Mouse (Mus musculus): Measurements from ENCODE around the gene Rbm8a. TPM values are rescaled to one million over a fixed set of nuclear protein-coding genes. Genes with fewer than 3 reads are reported as not detected.

Rbm8a gene
- 20.2 TPM for polyA plus RNA-seq (2014; fragmentation: Illumina TruSeq; extraction: RNeasy Lipid Tissue Mini Kit (QIAGEN cat#74804); ENCODE audit: low read depth, low replicate concordance)

DNA sequence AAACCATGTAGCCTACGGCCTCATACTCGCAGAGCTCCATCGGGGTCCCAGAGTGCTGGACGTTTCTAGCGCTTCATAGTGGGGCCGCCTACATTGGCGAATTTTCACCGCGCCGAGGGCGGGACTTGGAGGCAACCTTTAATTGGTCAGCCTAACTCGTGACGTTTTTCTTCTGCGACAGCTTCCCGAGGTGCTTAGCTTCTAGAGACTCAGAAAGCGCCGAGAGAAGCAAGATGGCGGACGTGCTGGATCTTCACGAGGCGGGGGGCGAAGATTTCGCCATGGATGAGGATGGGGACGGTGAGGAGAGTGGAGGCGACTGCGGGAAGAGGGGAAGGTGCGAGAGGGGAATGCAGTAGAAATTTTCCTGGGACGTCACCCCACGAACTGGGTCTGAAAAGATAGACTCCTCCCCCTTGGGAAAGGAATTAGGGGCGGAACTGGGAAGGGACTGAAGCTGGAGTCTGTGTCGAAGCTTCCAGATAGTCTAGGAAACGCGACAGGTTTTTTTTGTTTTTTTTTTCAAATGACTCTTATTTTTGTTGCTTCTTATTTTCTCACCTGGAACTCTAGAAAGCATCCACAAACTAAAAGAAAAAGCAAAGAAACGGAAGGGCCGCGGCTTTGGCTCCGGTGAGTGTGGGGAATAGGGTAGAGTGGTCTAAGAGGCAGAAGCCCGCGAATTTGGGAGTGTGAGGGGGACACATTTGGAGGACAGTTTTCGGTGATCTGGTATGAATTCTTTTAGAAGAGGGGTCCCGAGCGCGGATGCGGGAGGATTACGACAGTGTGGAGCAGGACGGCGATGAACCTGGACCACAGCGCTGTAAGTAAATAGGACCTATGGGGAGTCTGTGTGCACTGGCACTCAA is at the start of gene Rbm8a:
Gene Rbm8a (plus strand): TSS at position 205 of the 872 bp plus-strand sequence.

DNA sequence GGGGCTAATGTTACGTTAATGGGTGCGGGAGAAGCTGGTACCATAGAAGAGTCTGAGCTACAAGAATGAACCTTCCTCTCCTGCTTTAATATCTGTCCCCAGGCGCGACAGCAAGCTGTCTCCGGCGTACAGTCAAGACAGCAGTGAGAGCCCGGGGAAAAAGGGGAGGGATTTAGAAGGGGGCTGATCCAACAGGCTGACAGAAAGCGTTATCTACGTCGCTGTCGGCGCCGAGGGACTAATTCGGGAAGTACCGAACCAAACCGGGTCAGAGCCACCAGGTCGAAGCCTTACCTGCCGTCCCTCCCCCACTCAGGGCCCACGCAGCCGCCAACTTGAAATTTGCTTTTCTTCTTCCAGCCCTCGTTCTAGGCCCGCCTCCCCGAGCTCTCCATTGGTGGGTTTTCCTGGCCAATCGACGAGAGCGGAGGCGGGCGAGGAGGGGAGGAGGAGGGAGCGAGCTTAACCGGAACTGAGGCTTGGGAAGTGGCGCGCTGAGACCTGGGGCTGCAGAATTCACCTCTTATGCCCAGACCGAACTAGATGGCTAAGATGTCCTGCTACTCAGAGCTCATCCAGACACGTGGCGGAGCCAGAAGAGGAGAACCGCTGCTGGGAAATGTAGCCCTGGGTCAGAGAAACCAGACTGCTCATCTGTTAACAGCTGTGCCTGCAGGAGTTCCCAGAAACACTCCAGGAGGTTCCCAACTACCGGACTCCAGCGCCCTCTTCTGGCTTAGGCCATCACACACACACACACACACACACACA is 35.8 kb upstream of the Rbm8a start, which contains the start of gene Polr3gl:
Gene Polr3gl (minus strand): TSS at position 392 of the 771 bp plus-strand sequence.

DNA sequence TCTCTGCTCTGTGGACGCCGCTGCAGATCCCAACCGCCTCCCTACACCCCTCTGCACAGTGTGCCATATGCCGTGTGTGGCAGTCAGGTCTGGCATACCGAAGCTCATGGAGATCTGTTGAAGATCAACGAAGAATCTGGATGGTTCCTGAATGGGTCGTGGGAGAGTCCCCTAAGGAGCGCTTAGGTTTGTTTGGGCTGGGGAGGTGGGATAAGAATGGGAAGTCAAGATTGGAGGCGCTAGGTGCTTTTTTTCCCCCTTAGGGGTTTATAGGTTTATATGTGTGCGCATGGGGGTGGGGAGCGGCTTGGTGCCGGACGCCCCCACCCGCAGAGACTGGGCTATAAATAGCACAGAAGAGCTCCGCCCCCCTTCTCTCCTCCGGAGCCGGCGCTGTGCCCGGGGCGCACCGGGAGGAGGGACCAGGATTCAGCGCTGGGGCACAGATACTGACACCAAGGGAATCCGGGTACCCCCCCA is 33.5 kb upstream of the Rbm8a start, which contains the start of gene Ankrd34a:
Gene Ankrd34a (plus strand): TSS at position 409 of the 480 bp plus-strand sequence.

DNA sequence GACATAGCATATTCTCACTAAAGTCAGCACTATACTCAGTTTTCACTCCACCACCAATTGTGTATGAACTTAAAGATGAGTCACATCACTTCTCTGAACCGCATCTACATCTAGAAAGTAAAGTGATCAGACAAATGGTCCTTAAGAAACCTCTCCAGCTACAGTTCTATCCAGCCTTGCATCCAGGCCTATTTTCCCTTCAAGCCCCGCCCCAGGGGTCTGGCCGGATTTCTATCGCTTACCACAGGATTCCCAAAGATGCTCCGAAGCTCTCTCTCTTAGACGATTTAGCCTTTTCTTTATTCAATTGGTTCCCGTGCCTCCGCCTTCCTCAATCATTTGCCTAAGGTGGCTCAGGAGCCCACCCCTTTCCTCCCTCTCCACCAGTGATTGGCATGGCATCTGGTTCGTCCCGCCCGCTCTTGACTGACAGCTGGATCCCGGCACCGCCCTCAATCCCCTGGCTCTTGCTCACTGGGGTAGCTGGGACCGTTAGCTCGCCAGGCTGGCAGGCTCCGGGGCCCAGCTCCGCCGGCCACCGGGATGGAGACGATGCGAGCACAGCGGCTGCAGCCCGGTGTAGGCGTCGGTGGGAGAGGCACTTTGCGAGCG is 29.0 kb upstream of the Rbm8a start, which contains the start of gene Lix1l:
Gene Lix1l (plus strand): TSS at position 511 of the 612 bp plus-strand sequence.

DNA sequence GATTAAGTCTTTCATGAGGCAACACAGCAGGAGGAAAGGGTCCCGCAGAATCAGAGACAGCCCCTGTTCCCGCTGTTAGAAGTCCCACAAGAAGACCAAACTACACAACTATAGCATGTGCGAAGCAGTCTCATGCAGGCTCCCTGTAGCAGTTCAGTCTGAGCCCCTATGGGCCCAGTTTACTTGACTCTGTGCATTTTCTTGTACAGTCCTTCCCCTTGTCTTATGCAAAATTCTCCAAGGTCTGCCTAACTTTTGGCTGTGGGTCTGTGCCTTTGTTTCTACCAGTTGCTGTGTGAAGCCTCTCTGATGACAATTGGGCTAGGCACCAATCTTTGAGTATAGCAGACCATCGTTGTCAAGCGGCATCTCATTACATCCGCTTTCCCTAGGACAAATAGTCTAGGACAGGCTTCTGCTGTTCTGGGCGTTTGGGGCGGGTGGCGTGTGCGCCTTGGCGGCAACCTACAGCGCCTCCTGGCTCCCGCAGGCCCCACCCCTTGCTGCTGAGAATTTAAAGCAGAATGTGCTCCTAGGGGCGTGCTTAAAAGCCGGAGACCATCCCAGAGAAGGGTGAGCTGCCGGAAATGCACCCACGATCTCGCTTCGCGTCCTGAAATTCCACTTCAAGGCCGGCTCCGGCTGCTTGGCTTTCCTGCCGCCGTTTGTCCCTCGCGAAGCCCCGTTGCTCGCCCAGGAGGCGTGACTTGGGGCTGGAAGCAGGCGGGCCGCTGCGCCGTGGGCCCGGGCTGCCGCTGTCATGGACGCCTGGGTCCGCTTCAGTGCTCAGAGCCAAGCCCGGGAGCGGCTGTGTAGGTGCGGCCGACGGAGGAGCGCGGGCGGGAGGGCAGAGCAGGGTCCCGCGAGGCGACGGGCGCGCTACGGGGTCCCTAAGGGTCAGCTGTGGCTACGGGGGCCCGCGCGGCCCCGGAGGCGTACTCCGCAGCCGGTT is 5.5 kb downstream of the Rbm8a start, which contains the start of the genes Pex11b and Gm42957:
Gene Pex11b (plus strand): TSS at position 449 of the 952 bp plus-strand sequence.
Gene Gm42957 (plus strand): TSS at position 547 of the 952 bp plus-strand sequence.

DNA sequence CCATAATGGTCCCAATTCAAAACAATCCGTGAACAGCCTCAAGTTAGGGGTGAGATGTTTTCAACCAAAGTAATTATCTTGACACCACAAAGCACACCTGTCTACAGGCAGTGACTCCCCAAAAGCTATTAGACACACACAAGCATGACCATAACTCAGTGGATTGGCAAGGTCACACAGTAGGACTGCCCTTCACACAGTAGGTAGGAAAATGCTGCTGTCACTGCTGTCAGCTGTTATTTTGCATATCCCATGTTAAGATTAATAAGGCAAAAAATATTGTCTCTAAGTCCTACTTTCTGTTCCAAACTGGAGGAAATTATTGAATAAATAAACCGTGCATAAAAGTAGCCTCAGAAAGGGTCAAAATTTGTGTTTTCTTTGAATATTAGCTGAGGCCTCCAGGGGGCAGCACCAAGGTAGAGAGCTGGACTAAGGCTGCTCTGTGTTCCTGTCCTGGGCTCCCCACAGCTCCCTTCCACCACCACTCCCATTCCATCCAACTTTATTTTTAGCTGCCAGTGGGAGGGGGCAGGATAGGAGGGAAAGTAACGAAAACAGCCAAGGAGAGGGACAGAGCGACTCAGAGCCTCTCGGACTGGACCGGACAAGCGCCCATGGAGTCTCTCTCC is 15.4 kb downstream of the Rbm8a start, which contains the start of gene Itga10:
Gene Itga10 (plus strand): TSS at position 567 of the 632 bp plus-strand sequence.

DNA sequence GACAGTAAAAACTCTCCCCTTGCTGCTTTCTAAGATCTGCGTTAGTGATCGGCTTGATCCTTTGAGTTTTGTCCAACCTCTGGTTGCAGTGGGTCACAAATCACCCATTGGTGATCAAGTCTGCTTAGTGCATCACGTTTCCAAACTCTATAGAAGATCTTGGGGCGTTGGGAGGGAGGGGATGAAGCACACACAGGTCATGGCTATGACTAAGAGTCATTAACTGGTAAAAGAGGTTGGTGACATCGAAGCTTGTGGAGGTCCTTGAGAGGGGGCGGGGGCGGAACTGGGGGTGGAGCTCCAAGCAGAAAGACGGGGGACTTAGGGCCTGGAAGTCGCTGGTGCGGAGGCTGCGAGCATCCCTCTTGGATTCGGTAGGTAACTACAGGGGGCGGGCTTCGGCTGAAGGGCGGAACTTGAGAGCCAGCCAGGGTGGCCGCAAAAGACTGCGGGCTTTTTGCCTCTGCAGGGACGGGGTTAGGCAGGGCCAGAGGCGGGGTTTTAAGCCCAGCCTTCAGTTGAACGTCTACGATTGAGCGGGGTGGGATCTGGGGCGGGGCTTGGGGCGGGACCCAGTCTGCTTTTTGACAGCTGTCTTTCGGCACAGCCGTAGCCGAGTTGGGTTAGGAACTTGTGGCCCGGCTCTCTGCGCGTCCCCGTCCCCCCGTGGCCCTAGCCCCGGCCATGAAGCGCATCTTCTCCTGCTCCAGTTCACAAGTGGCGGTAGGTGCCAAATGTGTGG is 40.2 kb downstream of the Rbm8a start, which contains the start of gene Ankrd35:
Gene Ankrd35 (plus strand): TSS at position 405 of the 742 bp plus-strand sequence.

Other genes starting within 250 kb of the Rbm8a start
- gene BC107364, start 177.6 kb upstream of the Rbm8a start, polyA plus RNA-seq (2014; fragmentation: Illumina TruSeq; extraction: RNeasy Lipid Tissue Mini Kit (QIAGEN cat#74804); ENCODE audit: low read depth, low replicate concordance), result 3.0 TPM
- gene Hfe2, start 104.8 kb upstream of the Rbm8a start, polyA plus RNA-seq (2014; fragmentation: Illumina TruSeq; extraction: RNeasy Lipid Tissue Mini Kit (QIAGEN cat#74804); ENCODE audit: low read depth, low replicate concordance), result 5.7 TPM
- gene Txnip, start 72.0 kb upstream of the Rbm8a start, polyA plus RNA-seq (2014; fragmentation: Illumina TruSeq; extraction: RNeasy Lipid Tissue Mini Kit (QIAGEN cat#74804); ENCODE audit: low read depth, low replicate concordance), result 45.4 TPM
- gene Gm16253, start 52.9 kb upstream of the Rbm8a start, polyA plus RNA-seq (2014; fragmentation: Illumina TruSeq; extraction: RNeasy Lipid Tissue Mini Kit (QIAGEN cat#74804); ENCODE audit: low read depth, low replicate concordance), result not detected
- gene Polr3gl, start 35.8 kb upstream of the Rbm8a start, polyA plus RNA-seq (2014; fragmentation: Illumina TruSeq; extraction: RNeasy Lipid Tissue Mini Kit (QIAGEN cat#74804); ENCODE audit: low read depth, low replicate concordance), result 42.6 TPM
- not detected for gene Ankrd34a, start 33.3 kb upstream of the Rbm8a start, polyA plus RNA-seq (2014; fragmentation: Illumina TruSeq; extraction: RNeasy Lipid Tissue Mini Kit (QIAGEN cat#74804); ENCODE audit: low read depth, low replicate concordance)
- gene Lix1l, start 28.8 kb upstream of the Rbm8a start, polyA plus RNA-seq (2014; fragmentation: Illumina TruSeq; extraction: RNeasy Lipid Tissue Mini Kit (QIAGEN cat#74804); ENCODE audit: low read depth, low replicate concordance), result 10.0 TPM
- gene Pex11b, start 5.4 kb downstream of the Rbm8a start, polyA plus RNA-seq (2014; fragmentation: Illumina TruSeq; extraction: RNeasy Lipid Tissue Mini Kit (QIAGEN cat#74804); ENCODE audit: low read depth, low replicate concordance), result 22.0 TPM
- gene Gm42957, start 5.5 kb downstream of the Rbm8a start, polyA plus RNA-seq (2014; fragmentation: Illumina TruSeq; extraction: RNeasy Lipid Tissue Mini Kit (QIAGEN cat#74804); ENCODE audit: low read depth, low replicate concordance), result not detected
- gene Itga10, start 15.7 kb downstream of the Rbm8a start, polyA plus RNA-seq (2014; fragmentation: Illumina TruSeq; extraction: RNeasy Lipid Tissue Mini Kit (QIAGEN cat#74804); ENCODE audit: low read depth, low replicate concordance), result 0.17 TPM
- 0.17 TPM for gene Ankrd35, start 40.2 kb downstream of the Rbm8a start, polyA plus RNA-seq (2014; fragmentation: Illumina TruSeq; extraction: RNeasy Lipid Tissue Mini Kit (QIAGEN cat#74804); ENCODE audit: low read depth, low replicate concordance)
- gene Pias3, start 66.5 kb downstream of the Rbm8a start, polyA plus RNA-seq (2014; fragmentation: Illumina TruSeq; extraction: RNeasy Lipid Tissue Mini Kit (QIAGEN cat#74804); ENCODE audit: low read depth, low replicate concordance), result 1.3 TPM
- gene Nudt17, start 78.6 kb downstream of the Rbm8a start, polyA plus RNA-seq (2014; fragmentation: Illumina TruSeq; extraction: RNeasy Lipid Tissue Mini Kit (QIAGEN cat#74804); ENCODE audit: low read depth, low replicate concordance), result 0.10 TPM
- gene Polr3c, start 97.7 kb downstream of the Rbm8a start, polyA plus RNA-seq (2014; fragmentation: Illumina TruSeq; extraction: RNeasy Lipid Tissue Mini Kit (QIAGEN cat#74804); ENCODE audit: low read depth, low replicate concordance), result 29.0 TPM
- 36.1 TPM for gene Rnf115, start 97.7 kb downstream of the Rbm8a start, polyA plus RNA-seq (2014; fragmentation: Illumina TruSeq; extraction: RNeasy Lipid Tissue Mini Kit (QIAGEN cat#74804); ENCODE audit: low read depth, low replicate concordance)
- 152 TPM for gene Pdzk1, start 199.4 kb downstream of the Rbm8a start, polyA plus RNA-seq (2014; fragmentation: Illumina TruSeq; extraction: RNeasy Lipid Tissue Mini Kit (QIAGEN cat#74804); ENCODE audit: low read depth, low replicate concordance)
- not detected for gene Cd160, start 199.4 kb downstream of the Rbm8a start, polyA plus RNA-seq (2014; fragmentation: Illumina TruSeq; extraction: RNeasy Lipid Tissue Mini Kit (QIAGEN cat#74804); ENCODE audit: low read depth, low replicate concordance)

All from testis, adult 10 weeks (tissue).